In the genomic region with DNA sequence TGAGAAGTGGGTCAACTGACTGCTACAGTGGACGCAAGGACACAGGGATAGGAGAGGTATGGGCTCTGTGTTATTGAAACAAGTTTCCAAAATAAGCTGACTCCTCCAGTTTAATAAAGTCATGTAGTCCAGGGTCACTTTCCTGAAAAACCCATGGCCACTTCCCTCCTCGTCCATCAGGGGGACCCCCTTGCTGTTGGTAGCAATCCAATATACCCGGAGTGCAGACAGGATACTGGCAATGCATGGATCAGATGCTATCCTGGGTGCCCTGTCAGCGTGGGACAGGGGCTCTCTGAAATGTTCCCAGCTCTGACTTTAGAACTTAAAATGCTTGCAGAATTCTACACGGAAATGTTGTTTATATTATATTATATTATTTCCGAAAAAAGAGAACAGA, we compare ENCODE assay signal across 10 mouse cellular contexts. TPM values are rescaled to one million over a fixed set of nuclear protein-coding genes. Genes with fewer than 3 reads are reported as not detected.
DNase-seq lines count a peak whose midpoint lies in the region; ATAC-seq and TF ChIP-seq lines count a peak whose summit lies in the region.
"Had no signal": no experiment of that assay in that cellular context is flagged by ENCODE, and none has a peak within 500 bp of the region (broad histone marks: within the 10 kb centered on the region; RNA-seq: fewer than 3 reads in every experiment).

No protein-coding gene starts in this region.

- no peak for TF ChIP-seq POLR2A in brain, embryonic 14.5 days (IDR thresholded peaks at IDR 0.05; ENCODE audit: borderline replicate concordance, extremely low read depth, insufficient read depth, insufficient read length, poor library complexity, severe bottlenecking)

- peaks cover 4% of the 10 kb centered on the region for H3K36me3 ChIP-seq in hindbrain, embryonic 16.5 days (ENCODE audit: control insufficient read depth, insufficient read depth, low read length)
- peaks cover 16% of the 10 kb centered on the region for H3K36me3 ChIP-seq in hindbrain, embryonic 13.5 days
- no peaks in the 10 kb centered on the region for H3K36me3 ChIP-seq in midbrain, embryonic 14.5 days (ENCODE audit: control insufficient read depth, insufficient read depth, low read length)
- H3K36me3 ChIP-seq in midbrain, embryonic 16.5 days (ENCODE audit: control insufficient read depth, insufficient read depth, low read length) = no peaks in the 10 kb centered on the region
- H3K36me3 ChIP-seq: intestine, embryonic 15.5 days had no signal

- 0 out of 2 replicates have a peak, but pooled peaks have one; percentile 52 for ATAC-seq in hindbrain, embryonic 16.5 days
- no peak for ATAC-seq in hindbrain, embryonic 13.5 days (ENCODE audit: low FRiP score)
- ATAC-seq in midbrain, embryonic 14.5 days (ENCODE audit: low FRiP score, low TSS enrichment) = no peak
- ATAC-seq in midbrain, embryonic 16.5 days = no peak
- ATAC-seq: intestine, embryonic 15.5 days had no signal

- TF ChIP-seq CTCF in brain, embryonic 14.5 days (IDR thresholded peaks at IDR 0.05; ENCODE audit: borderline replicate concordance, extremely low read depth, insufficient read depth, insufficient read length) = peak; percentile 58; the same call in 1 of the 2 replicates

- H3K27me3 ChIP-seq in hindbrain, embryonic 16.5 days (replicated peaks; ENCODE audit: control insufficient read depth, insufficient read depth, low read length) = no peaks in the 10 kb centered on the region
- no peaks in the 10 kb centered on the region for H3K27me3 ChIP-seq in hindbrain, embryonic 13.5 days
- no peaks in the 10 kb centered on the region for H3K27me3 ChIP-seq in midbrain, embryonic 14.5 days (ENCODE audit: control insufficient read depth, insufficient read depth, low read length)
- no peaks in the 10 kb centered on the region for H3K27me3 ChIP-seq in midbrain, embryonic 16.5 days (ENCODE audit: control insufficient read depth, insufficient read depth, low read depth, low read length)
- H3K27me3 ChIP-seq: intestine, embryonic 15.5 days; liver, embryonic 15.5 days had no signal

- no peaks in the 10 kb centered on the region for H3K4me1 ChIP-seq in hindbrain, embryonic 16.5 days (ENCODE audit: control insufficient read depth, insufficient read depth, low read depth, low read length)
- H3K4me1 ChIP-seq in hindbrain, embryonic 13.5 days (replicated peaks) = 0 out of 2 replicates have a peak, but pooled peaks cover 2% of the 10 kb centered on the region
- no peaks in the 10 kb centered on the region for H3K4me1 ChIP-seq in midbrain, embryonic 14.5 days (ENCODE audit: control insufficient read depth, insufficient read depth, low read length)
- H3K4me1 ChIP-seq in midbrain, embryonic 16.5 days (ENCODE audit: control insufficient read depth, insufficient read depth, low read length) = no peaks in the 10 kb centered on the region
- H3K4me1 ChIP-seq: intestine, embryonic 15.5 days had no signal

- H3K4me2 ChIP-seq in hindbrain, embryonic 16.5 days (ENCODE audit: low read length) = no peak overlapping the region
- H3K4me2 ChIP-seq in hindbrain, embryonic 13.5 days = no peak overlapping the region
- no peak overlapping the region for H3K4me2 ChIP-seq in midbrain, embryonic 14.5 days (ENCODE audit: low read length)
- no peak overlapping the region for H3K4me2 ChIP-seq in midbrain, embryonic 16.5 days (ENCODE audit: low read length)
- H3K4me2 ChIP-seq: intestine, embryonic 15.5 days; liver, embryonic 15.5 days had no signal

- no peak overlapping the region for H3K9ac ChIP-seq in hindbrain, embryonic 16.5 days (ENCODE audit: low read depth, low read length)
- H3K9ac ChIP-seq in hindbrain, embryonic 13.5 days = no peak overlapping the region
- no peak overlapping the region for H3K9ac ChIP-seq in midbrain, embryonic 14.5 days (replicated peaks; ENCODE audit: low read length)
- H3K9ac ChIP-seq in midbrain, embryonic 16.5 days (ENCODE audit: low read depth, low read length) = no peak overlapping the region
- H3K9ac ChIP-seq: intestine, embryonic 15.5 days; liver, embryonic 15.5 days had no signal

- H3K9me3 ChIP-seq in hindbrain, embryonic 16.5 days (ENCODE audit: control insufficient read depth, low read length) = no peaks in the 10 kb centered on the region
- H3K9me3 ChIP-seq in hindbrain, embryonic 13.5 days = no peaks in the 10 kb centered on the region
- H3K9me3 ChIP-seq in midbrain, embryonic 14.5 days (ENCODE audit: control insufficient read depth, low read length) = no peaks in the 10 kb centered on the region
- H3K9me3 ChIP-seq in midbrain, embryonic 16.5 days (replicated peaks; ENCODE audit: control insufficient read depth, low read length, poor library complexity, severe bottlenecking) = no peaks in the 10 kb centered on the region
- H3K9me3 ChIP-seq: intestine, embryonic 15.5 days; liver, embryonic 15.5 days had no signal

- WGBS in hindbrain, embryonic 16.5 days = 47% methylated on average over 6 of the region's 6 CpGs
- WGBS in hindbrain, embryonic 13.5 days = 47% methylated on average over 6 of the region's 6 CpGs
- 45% methylated on average over 6 of the region's 6 CpGs for WGBS in midbrain, embryonic 14.5 days
- 50% methylated on average over 6 of the region's 6 CpGs for WGBS in midbrain, embryonic 16.5 days

- H3K4me3 ChIP-seq in hindbrain, embryonic 16.5 days (ENCODE audit: low read length) = no peak overlapping the region
- no peak overlapping the region for H3K4me3 ChIP-seq in hindbrain, embryonic 13.5 days
- H3K4me3 ChIP-seq in midbrain, embryonic 14.5 days (replicated peaks; ENCODE audit: low read depth, low read length) = no peak overlapping the region
- H3K4me3 ChIP-seq in midbrain, embryonic 16.5 days (ENCODE audit: low read depth, low read length) = no peak overlapping the region
- H3K4me3 ChIP-seq: intestine, embryonic 15.5 days; liver, embryonic 15.5 days had no signal

- peak; percentile 61 for DNase-seq in midbrain, embryonic 14.5 days
- DNase-seq in brain, embryonic 14.5 days (ENCODE audit: low read depth) = peak; percentile 37
- peak; percentile 64 for DNase-seq in retina, embryonic 14.5 days (ENCODE audit: low spot score)
- no peak for DNase-seq in layer of hippocampus, adult 11-12 months (ENCODE audit: low spot score)
- DNase-seq: cerebellum, adult 9-10 months had no signal

- no peak overlapping the region for H3K27ac ChIP-seq in hindbrain, embryonic 16.5 days (ENCODE audit: low read depth, low read length)
- no peak overlapping the region for H3K27ac ChIP-seq in hindbrain, embryonic 13.5 days
- H3K27ac ChIP-seq in midbrain, embryonic 14.5 days (replicated peaks; ENCODE audit: low read depth, low read length) = no peak overlapping the region
- no peak overlapping the region for H3K27ac ChIP-seq in midbrain, embryonic 16.5 days (ENCODE audit: low read length)
- H3K27ac ChIP-seq: intestine, embryonic 15.5 days; liver, embryonic 15.5 days had no signal

RNA-seq across cellular contexts. Expression of a gene that starts 34.0 kb away (rescaled TPM):
- polyA plus RNA-seq in hindbrain, embryonic 16.5 days (2015; fragmentation: Nextera tagmentation; extraction: Ambion mirVana) = 29.3 and 32.1 TPM in 2 replicates
- polyA plus RNA-seq in hindbrain, embryonic 13.5 days (2015; fragmentation: Nextera tagmentation; extraction: Ambion mirVana) = 45.5 and 47.7 TPM in 2 replicates
- polyA plus RNA-seq in midbrain, embryonic 14.5 days (2014; fragmentation: Nextera tagmentation; extraction: Ambion mirVana) = 45.3 and 48.5 TPM in 2 replicates
- 40.0 and 47.5 TPM in 2 replicates for polyA plus RNA-seq in midbrain, embryonic 16.5 days (2015; fragmentation: Nextera tagmentation; extraction: Ambion mirVana)
- 43.1 and 69.8 TPM in 2 replicates for polyA plus RNA-seq in brain, embryonic 14.5 days (2012; rRNA removed)
